Mouse (Mus musculus) E14TG2a.4 (cell line): ENCODE measurements around the gene Wnt11.
A peak's percentile ranks its signal among the peaks of the same experiment; 100 is the strongest.

Experiments
- H3K27me3 ChIP-seq: 2 replicates; pipeline ENCODE4 v1.6.1; 2014; ENCODE audit warnings: low read length, control low read depth; ENCODE audit not compliant: insufficient read depth
- H3K36me3 ChIP-seq: 2 replicates; pipeline ENCODE4 v1.6.1; 2014; ENCODE audit warnings: low read length, control low read depth; ENCODE audit not compliant: insufficient read depth
- H3K4me1 ChIP-seq: replicated peaks from 2 replicates; pipeline ENCODE4 v1.6.1; 2014; ENCODE audit warnings: low read depth, low read length, control low read depth
- H3K4me3 ChIP-seq: replicated peaks from 2 replicates; pipeline ENCODE4 v1.5.1; 2014; ENCODE audit warnings: mild to moderate bottlenecking, low read length
- H3K9me3 ChIP-seq: 2 replicates; pipeline ENCODE4 v1.6.1; 2014; ENCODE audit warnings: low read length, control low read depth
- CTCF ChIP-seq: conservative IDR thresholded peaks from 2 replicates; pipeline ENCODE4 v1.5.1; 2014; ENCODE audit warnings: low read length
- NANOG ChIP-seq: IDR thresholded peaks from 2 replicates; pipeline ENCODE4 v1.6.1; 2014; ENCODE audit warnings: borderline replicate concordance, low read length, mixed read lengths
- POU5F1 ChIP-seq: IDR thresholded peaks from 2 replicates; pipeline ENCODE4 v1.6.1; 2014; ENCODE audit warnings: low read length, borderline replicate concordance

Gene Wnt11

DNA sequence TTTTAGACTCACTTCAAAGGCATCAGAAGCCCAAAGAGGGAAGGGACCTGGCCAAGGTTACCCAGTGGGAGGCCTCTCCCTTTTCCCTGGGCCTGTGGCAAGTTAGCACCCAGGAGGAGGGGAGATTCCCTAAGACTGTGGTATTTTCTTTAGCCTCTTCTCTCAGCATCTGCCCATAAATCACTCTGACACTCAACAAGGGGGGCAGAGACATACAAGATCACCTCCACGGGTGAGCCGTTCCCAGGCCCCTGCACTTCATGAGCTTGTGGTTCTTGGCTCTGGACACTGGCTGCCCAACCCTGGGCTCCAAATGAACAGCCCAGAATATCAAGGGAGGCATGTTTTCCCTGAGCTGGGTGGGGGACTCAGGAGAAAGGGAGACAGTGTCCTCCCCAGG is 26.1 kb downstream of the Wnt11 start:
- Histone ChIP-seq H3K4me1 (peaks cover 15% of the 10 kb centered on the region), H3K4me3 (no peak overlapping the region), H3K36me3 (no peaks in the 10 kb centered on the region), H3K9me3 (no peaks in the 10 kb centered on the region), H3K27me3 (peaks cover 70% of the 10 kb centered on the region)
- TF ChIP-seq NANOG (no peak), POU5F1 (no peak), CTCF (no peak)

- H3K27me3 ChIP-seq: peaks cover 76% of the 10 kb centered on the region
- TF ChIP-seq NANOG: no peak
- no peak for TF ChIP-seq POU5F1
- no peak for TF ChIP-seq CTCF
- H3K9me3 ChIP-seq: no peaks in the 10 kb centered on the region
- no peak overlapping the region for H3K4me3 ChIP-seq
- H3K36me3 ChIP-seq: no peaks in the 10 kb centered on the region
- H3K4me1 ChIP-seq: peaks cover 31% of the 10 kb centered on the region
These were observed 28.1 kb downstream of the Wnt11 start for GRCm38 (mm10) chr7:98862994-98863393.

GRCm38 (mm10) chr7:98863969-98864718 is 29.2 kb downstream of the Wnt11 start:
- no peaks in the 10 kb centered on the region for H3K36me3 ChIP-seq
- H3K4me1 ChIP-seq: peaks cover 43% of the 10 kb centered on the region

GRCm38 (mm10) chr7:98867053-98867793 is 32.3 kb downstream of the Wnt11 start:
- Histone ChIP-seq H3K4me3 (0 out of 2 replicates have a peak overlapping the region, but pooled peaks have one; percentile 35), H3K27me3 (peaks cover 80% of the 10 kb centered on the region), H3K4me1 (peaks cover 70% of the 10 kb centered on the region), H3K36me3 (no peaks in the 10 kb centered on the region; the same call in 1 of the 2 replicates), H3K9me3 (no peaks in the 10 kb centered on the region)
- no peak for TF ChIP-seq NANOG
- TF ChIP-seq POU5F1: no peak
- TF ChIP-seq CTCF: no peak

More at GRCm38 (mm10) chr7:98863969-98864718, 29.2 kb downstream of the Wnt11 start:
- no peak overlapping the region for H3K4me3 ChIP-seq
- TF ChIP-seq NANOG (no peak), POU5F1 (no peak), CTCF (no peak)
- no peaks in the 10 kb centered on the region for H3K9me3 ChIP-seq
- H3K27me3 ChIP-seq: peaks cover 80% of the 10 kb centered on the region

DNA sequence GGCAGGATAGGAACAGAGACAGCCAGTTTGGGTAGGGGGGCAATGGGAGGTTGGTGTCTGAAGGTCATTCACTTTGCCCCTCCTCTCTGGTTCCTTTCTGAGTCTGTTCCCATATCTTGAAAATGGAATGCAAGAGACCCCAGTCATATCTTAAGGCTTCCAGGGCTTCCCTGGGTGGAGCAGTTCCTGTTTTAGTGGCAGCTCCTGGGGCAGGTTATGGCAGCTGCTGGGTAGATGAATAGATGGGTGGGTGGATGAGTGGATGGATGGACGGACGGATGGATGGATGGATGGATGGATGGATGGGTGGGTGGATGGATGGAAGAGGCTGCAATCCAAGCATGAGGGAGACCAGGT is 32.9 kb downstream of the Wnt11 start:
- H3K4me3 ChIP-seq: no peak overlapping the region
- no peaks in the 10 kb centered on the region for H3K9me3 ChIP-seq
- H3K4me1 ChIP-seq: peaks cover 76% of the 10 kb centered on the region
- peaks cover 80% of the 10 kb centered on the region for H3K27me3 ChIP-seq
- H3K36me3 ChIP-seq: no peaks in the 10 kb centered on the region; the same call in 1 of the 2 replicates
- no peak for TF ChIP-seq CTCF
- no peak for TF ChIP-seq NANOG
- TF ChIP-seq POU5F1: no peak

DNA sequence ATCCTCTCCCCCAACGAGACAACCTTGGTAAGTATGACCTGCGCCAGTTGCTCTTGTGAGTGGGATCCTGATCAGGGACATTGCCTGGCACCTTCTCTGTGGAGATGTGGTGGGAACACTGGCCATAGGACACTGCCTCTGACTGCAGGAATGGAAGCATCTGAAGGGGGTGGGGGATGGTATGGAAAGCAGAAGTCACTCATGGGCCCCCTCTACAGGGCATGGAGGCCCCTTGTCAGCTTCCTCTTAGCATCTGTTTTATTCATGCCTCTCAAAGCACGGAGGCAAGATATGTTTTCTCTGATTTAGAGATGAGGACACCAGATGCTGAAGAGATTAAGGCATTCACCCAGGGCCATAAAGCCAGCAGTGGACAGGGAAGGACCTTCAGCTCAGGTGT is 34.2 kb downstream of the Wnt11 start:
- Histone ChIP-seq H3K36me3 (no peaks in the 10 kb centered on the region; the same call in 1 of the 2 replicates), H3K4me1 (peaks cover 82% of the 10 kb centered on the region), H3K9me3 (no peaks in the 10 kb centered on the region), H3K27me3 (peaks cover 70% of the 10 kb centered on the region), H3K4me3 (no peak overlapping the region)
- no peak for TF ChIP-seq CTCF
- no peak for TF ChIP-seq NANOG
- TF ChIP-seq POU5F1: no peak

GRCm38 (mm10) chr7:98870791-98871190 is 35.9 kb downstream of the Wnt11 start:
- Histone ChIP-seq H3K27me3 (peaks cover 65% of the 10 kb centered on the region), H3K4me1 (peaks cover 86% of the 10 kb centered on the region), H3K9me3 (no peaks in the 10 kb centered on the region), H3K4me3 (no peak overlapping the region), H3K36me3 (no peaks in the 10 kb centered on the region; the same call in 1 of the 2 replicates)
- TF ChIP-seq NANOG (no peak), CTCF (no peak), POU5F1 (no peak)

- no peak for TF ChIP-seq NANOG
- TF ChIP-seq CTCF: no peak
- no peak for TF ChIP-seq POU5F1
- Histone ChIP-seq H3K27me3 (peaks cover 58% of the 10 kb centered on the region), H3K4me1 (peaks cover 85% of the 10 kb centered on the region), H3K36me3 (no peaks in the 10 kb centered on the region; the same call in 1 of the 2 replicates), H3K9me3 (no peaks in the 10 kb centered on the region), H3K4me3 (peak overlapping the region; percentile 45; the same call in 1 of the 2 replicates)
These were observed 37.0 kb downstream of the Wnt11 start for GRCm38 (mm10) chr7:98871882-98872281.

DNA sequence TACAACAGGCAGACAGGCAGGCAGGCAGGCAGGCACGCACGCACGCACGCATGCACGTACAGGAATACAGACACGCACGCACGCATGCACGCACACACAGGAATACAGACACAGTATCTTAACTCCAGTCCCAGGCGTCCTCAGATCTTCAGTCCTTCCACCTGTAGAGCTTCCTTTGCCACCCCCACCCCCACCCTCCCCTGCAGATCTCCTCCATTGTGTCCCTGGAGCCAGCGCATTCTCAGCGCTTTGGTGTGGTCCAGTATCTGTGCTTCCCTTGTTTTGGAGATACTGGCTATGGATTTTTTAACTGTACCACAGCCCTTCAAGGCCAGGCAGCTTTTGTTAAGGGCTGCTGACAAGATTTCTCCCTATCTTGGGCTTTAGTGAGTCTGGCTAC is 38.4 kb downstream of the Wnt11 start:
- TF ChIP-seq NANOG: no peak

More for the DNA sequence above, 38.4 kb downstream of the Wnt11 start:
- Histone ChIP-seq H3K27me3 (peaks cover 49% of the 10 kb centered on the region), H3K4me1 (peaks cover 74% of the 10 kb centered on the region), H3K36me3 (no peaks in the 10 kb centered on the region; the same call in 1 of the 2 replicates), H3K9me3 (no peaks in the 10 kb centered on the region), H3K4me3 (no peak overlapping the region)
